Mouse (Mus musculus): ENCODE results near the gene Plxnc1. TPM values are rescaled to one million over a fixed set of nuclear protein-coding genes. Genes with fewer than 3 reads are reported as not detected.

Plxnc1 gene
- polyA plus RNA-seq, 2 experiments = 2.0 to 2.1 TPM

- no peaks in the 10 kb centered on the region for H3K9me3 ChIP-seq (ENCODE audit: control insufficient read depth, low read length)
- H3K4me2 ChIP-seq (ENCODE audit: low read depth) = no peak overlapping the region
- WGBS (ENCODE audit: insufficient replicate concordance) = 33% methylated on average over 5 of the region's 5 CpGs
- H3K9ac ChIP-seq (replicated peaks) = no peak overlapping the region
- H3K36me3 ChIP-seq (replicated peaks; ENCODE audit: control insufficient read depth, insufficient read depth, low read depth) = no peaks in the 10 kb centered on the region
- H3K4me3 ChIP-seq (ENCODE audit: insufficient read depth in 1 of 2, low read depth in 2 of 2, low read length in 2 of 2) = no peak overlapping the region
- H3K4me1 ChIP-seq (replicated peaks; ENCODE audit: control insufficient read depth in 2 of 2, insufficient read depth in 2 of 2, low read length in 1 of 2) = peaks cover 0 to 3% of the 10 kb centered on the region in 2 experiments; a peak in 1 of 4 replicates
- DNase-seq (ENCODE audit: low read depth in 3 of 3, low spot score in 3 of 3) (no peak), ATAC-seq (ENCODE audit: insufficient read depth) (no peak)
- no peaks in the 10 kb centered on the region for H3K27me3 ChIP-seq (ENCODE audit: control insufficient read depth, insufficient read depth, low read length)
- H3K27ac ChIP-seq = no peak overlapping the region
- TF ChIP-seq EP300 (IDR thresholded peaks at IDR 0.05; ENCODE audit: low read depth) (peak; percentile 34; the same call in 1 of the 2 replicates), CTCF (IDR thresholded peaks at IDR 0.05; ENCODE audit: low read depth) (no peak)
These were observed 73.1 kb downstream of the Plxnc1 start for GRCm38 (mm10) chr10:94871506-94871905.

GRCm38 (mm10) chr10:94871102-94871501 lies 73.5 kb downstream of the Plxnc1 start:
- Histone ChIP-seq H3K9ac (replicated peaks) (no peak overlapping the region), H3K9me3 (ENCODE audit: control insufficient read depth, low read length) (no peaks in the 10 kb centered on the region), H3K4me2 (ENCODE audit: low read depth) (no peak overlapping the region), H3K27me3 (ENCODE audit: control insufficient read depth, insufficient read depth, low read length) (no peaks in the 10 kb centered on the region), H3K36me3 (replicated peaks; ENCODE audit: control insufficient read depth, insufficient read depth, low read depth) (no peaks in the 10 kb centered on the region), H3K4me3 (ENCODE audit: insufficient read depth in 1 of 2, low read depth in 2 of 2, low read length in 2 of 2) (no peak overlapping the region), H3K27ac (no peak overlapping the region), H3K4me1 (replicated peaks; ENCODE audit: control insufficient read depth in 2 of 2, insufficient read depth in 2 of 2, low read length in 1 of 2) (peaks cover 0 to 3% of the 10 kb centered on the region in 2 experiments; a peak in 1 of 4 replicates)
- TF ChIP-seq CTCF (IDR thresholded peaks at IDR 0.05; ENCODE audit: low read depth) (no peak), EP300 (IDR thresholded peaks at IDR 0.05; ENCODE audit: low read depth) (no peak)
- DNase-seq (ENCODE audit: low read depth in 3 of 3, low spot score in 3 of 3) (no peak), ATAC-seq (ENCODE audit: insufficient read depth) (no peak)
- WGBS (ENCODE audit: insufficient replicate concordance) = 72% methylated on average over 7 of the region's 7 CpGs

- Histone ChIP-seq H3K4me2 (ENCODE audit: low read depth) (no peak overlapping the region), H3K27ac (no peak overlapping the region), H3K27me3 (ENCODE audit: control insufficient read depth, insufficient read depth, low read length) (no peaks in the 10 kb centered on the region), H3K4me3 (ENCODE audit: insufficient read depth in 1 of 2, low read depth in 2 of 2, low read length in 2 of 2) (no peak overlapping the region), H3K36me3 (replicated peaks; ENCODE audit: control insufficient read depth, insufficient read depth, low read depth) (no peaks in the 10 kb centered on the region), H3K9me3 (ENCODE audit: control insufficient read depth, low read length) (no peaks in the 10 kb centered on the region), H3K9ac (replicated peaks) (no peak overlapping the region), H3K4me1 (replicated peaks; ENCODE audit: control insufficient read depth in 2 of 2, insufficient read depth in 2 of 2, low read length in 1 of 2) (peaks cover 0 to 3% of the 10 kb centered on the region in 2 experiments; a peak in 1 of 4 replicates)
- no peak for TF ChIP-seq EP300 (IDR thresholded peaks at IDR 0.05; ENCODE audit: low read depth)
- no peak for TF ChIP-seq CTCF (IDR thresholded peaks at IDR 0.05; ENCODE audit: low read depth)
- DNase-seq (ENCODE audit: low read depth in 3 of 3, low spot score in 3 of 3) = no peak
- WGBS (ENCODE audit: insufficient replicate concordance) = 74% methylated on average over 12 of the region's 12 CpGs
- ATAC-seq (ENCODE audit: insufficient read depth) = no peak
These were observed 77.4 kb downstream of the Plxnc1 start for GRCm38 (mm10) chr10:94866995-94867856.

GRCm38 (mm10) chr10:94865206-94865605 lies 79.4 kb downstream of the Plxnc1 start:
- WGBS (ENCODE audit: insufficient replicate concordance) = 51% methylated on average over 9 of the region's 9 CpGs
- TF ChIP-seq CTCF (IDR thresholded peaks at IDR 0.05; ENCODE audit: low read depth) = no peak
- TF ChIP-seq EP300 (IDR thresholded peaks at IDR 0.05; ENCODE audit: low read depth) = no peak
- ATAC-seq (ENCODE audit: insufficient read depth) = no peak

GRCm38 (mm10) chr10:94864199-94864928 lies 80.3 kb downstream of the Plxnc1 start:
- no peak for DNase-seq (ENCODE audit: low read depth in 3 of 3, low spot score in 3 of 3)
- Histone ChIP-seq H3K36me3 (replicated peaks; ENCODE audit: control insufficient read depth, insufficient read depth, low read depth) (no peaks in the 10 kb centered on the region), H3K9ac (replicated peaks) (no peak overlapping the region), H3K27ac (no peak overlapping the region), H3K27me3 (ENCODE audit: control insufficient read depth, insufficient read depth, low read length) (no peaks in the 10 kb centered on the region), H3K9me3 (ENCODE audit: control insufficient read depth, low read length) (no peaks in the 10 kb centered on the region), H3K4me3 (ENCODE audit: insufficient read depth in 1 of 2, low read depth in 2 of 2, low read length in 2 of 2) (no peak overlapping the region), H3K4me1 (replicated peaks; ENCODE audit: control insufficient read depth in 2 of 2, insufficient read depth in 2 of 2, low read length in 1 of 2) (peaks cover 0 to 2% of the 10 kb centered on the region in 2 experiments; a peak in 2 of 4 replicates), H3K4me2 (ENCODE audit: low read depth) (no peak overlapping the region)
- no peak for ATAC-seq (ENCODE audit: insufficient read depth)
- TF ChIP-seq EP300 (IDR thresholded peaks at IDR 0.05; ENCODE audit: low read depth) (no peak), CTCF (IDR thresholded peaks at IDR 0.05; ENCODE audit: low read depth) (no peak)
- WGBS (ENCODE audit: insufficient replicate concordance) = 75% methylated on average over 9 of the region's 9 CpGs

More at GRCm38 (mm10) chr10:94865206-94865605, 79.4 kb downstream of the Plxnc1 start:
- H3K27me3 ChIP-seq (ENCODE audit: control insufficient read depth, insufficient read depth, low read length) = no peaks in the 10 kb centered on the region
- no peak overlapping the region for H3K4me2 ChIP-seq (ENCODE audit: low read depth)
- no peak overlapping the region for H3K9ac ChIP-seq (replicated peaks)
- no peaks in the 10 kb centered on the region for H3K4me1 ChIP-seq (replicated peaks; ENCODE audit: control insufficient read depth in 2 of 2, insufficient read depth in 2 of 2, low read length in 1 of 2)
- H3K36me3 ChIP-seq (replicated peaks; ENCODE audit: control insufficient read depth, insufficient read depth, low read depth) = no peaks in the 10 kb centered on the region
- H3K4me3 ChIP-seq (ENCODE audit: insufficient read depth in 1 of 2, low read depth in 2 of 2, low read length in 2 of 2) = no peak overlapping the region
- no peaks in the 10 kb centered on the region for H3K9me3 ChIP-seq (ENCODE audit: control insufficient read depth, low read length)
- DNase-seq (ENCODE audit: low read depth in 3 of 3, low spot score in 3 of 3) = no peak
- H3K27ac ChIP-seq = no peak overlapping the region

All from liver, embryonic 14.5 days (tissue).